Mouse (Mus musculus) mouse trophoblast stem cell (cell line): ENCODE results near the gene C1qtnf5.

ENCODE experiments used
- in situ Hi-C, 2 experiments: fragments of 300-500 bp; cut with MseI, MboI; formaldehyde crosslinking; loops; 2 replicates in 1 of 2; 3 replicates in 1 of 2; pipeline ENCODE4 v1.15.1; 2025

Gene C1qtnf5

GRCm38 (mm10) chr9:44079997-44080780 is 26.9 kb upstream of the C1qtnf5 start:
- in situ Hi-C loops, result no loop called here

GRCm38 (mm10) chr9:44080953-44081352 is 26.1 kb upstream of the C1qtnf5 start:
- in situ Hi-C loops, result no loop called here

- in situ Hi-C loops, result no loop called here
Measured at GRCm38 (mm10) chr9:44081581-44081980, 25.5 kb upstream of the C1qtnf5 start.

GRCm38 (mm10) chr9:44082266-44082665 is 24.8 kb upstream of the C1qtnf5 start:
- in situ Hi-C loops, result no loop called here

- in situ Hi-C loops, result no loop called here
Measured at GRCm38 (mm10) chr9:44083392-44084121, 23.5 kb upstream of the C1qtnf5 start.

- in situ Hi-C loops, result no loop called here
Measured at GRCm38 (mm10) chr9:44084236-44084635, 22.8 kb upstream of the C1qtnf5 start.

- in situ Hi-C loops, result no loop called here
Measured at GRCm38 (mm10) chr9:44084659-44085229, 22.3 kb upstream of the C1qtnf5 start.

- in situ Hi-C loops, result no loop called here
Measured at GRCm38 (mm10) chr9:44085276-44085675, 21.8 kb upstream of the C1qtnf5 start.

GRCm38 (mm10) chr9:44085741-44086665 is 21.0 kb upstream of the C1qtnf5 start:
- in situ Hi-C loops, result no loop called here

- in situ Hi-C loops, result no loop called here
Measured at GRCm38 (mm10) chr9:44086960-44087359, 20.1 kb upstream of the C1qtnf5 start.

GRCm38 (mm10) chr9:44087761-44088455 is 19.1 kb upstream of the C1qtnf5 start:
- in situ Hi-C loops, result no loop called here

GRCm38 (mm10) chr9:44088877-44089608 is 18.0 kb upstream of the C1qtnf5 start:
- in situ Hi-C loops, result no loop called here

- in situ Hi-C loops, result no loop called here
Measured at GRCm38 (mm10) chr9:44093612-44094503, 13.2 kb upstream of the C1qtnf5 start.

- in situ Hi-C loops, result no loop called here
Measured at GRCm38 (mm10) chr9:44094737-44095136, 12.3 kb upstream of the C1qtnf5 start.

- in situ Hi-C loops, result no loop called here
Measured at GRCm38 (mm10) chr9:44095781-44096180, 11.3 kb upstream of the C1qtnf5 start.

GRCm38 (mm10) chr9:44096536-44096935 is 10.5 kb upstream of the C1qtnf5 start:
- in situ Hi-C loops, result no loop called here

GRCm38 (mm10) chr9:44101490-44101889 is 5.6 kb upstream of the C1qtnf5 start, which contains the start of gene Mfrp:
TSS of gene Mfrp (plus strand) at chr9:44101729.
- in situ Hi-C loops, result no loop called here

GRCm38 (mm10) chr9:44104881-44105280 is 2.2 kb upstream of the C1qtnf5 start:
- in situ Hi-C loops, result no loop called here

GRCm38 (mm10) chr9:44105781-44106180 is 1.3 kb upstream of the C1qtnf5 start:
- in situ Hi-C loops, result no loop called here
